Mouse (Mus musculus) liver, embryonic 13.5 days (tissue): ENCODE results near the gene Apool. TPM values are rescaled to one million over a fixed set of nuclear protein-coding genes. Genes with fewer than 3 reads are reported as not detected.

Experiments used
- ATAC-seq: fragments of 200-750 bp; cut with Nextera tagmentation; 2 replicates; pipeline ENCODE4 v1.8.0; 2017; ENCODE audit warnings: low read depth, mild to moderate bottlenecking, moderate number of reproducible peaks, moderate library complexity
- DNase-seq: peaks from one replicate; pipeline ENCODE4 v3.0.0; 2022
- H3K27ac ChIP-seq: fragments of 300-500 bp; sonication (generic); 2 replicates; pipeline ENCODE4 v1.5.1; 2015; ENCODE audit warnings: moderate library complexity, mild to moderate bottlenecking, inconsistent platforms
- H3K27me3 ChIP-seq: fragments of 300-500 bp; sonication (generic); 2 replicates; pipeline ENCODE4 v1.6.1; 2015; ENCODE audit warnings: mild to moderate bottlenecking, inconsistent platforms
- H3K36me3 ChIP-seq: fragments of 300-500 bp; sonication (generic); 2 replicates; pipeline ENCODE4 v1.6.1; 2015; ENCODE audit warnings: mild to moderate bottlenecking, inconsistent platforms
- H3K4me1 ChIP-seq: fragments of 300-500 bp; sonication (generic); replicated peaks from 2 replicates; pipeline ENCODE4 v1.6.1; 2015; ENCODE audit warnings: inconsistent platforms
- H3K4me2 ChIP-seq: fragments of 300-500 bp; sonication (generic); 2 replicates; pipeline ENCODE4 v1.6.1; 2015; ENCODE audit warnings: inconsistent platforms, mild to moderate bottlenecking, moderate library complexity
- H3K4me3 ChIP-seq: fragments of 300-500 bp; sonication (generic); replicated peaks from 2 replicates; pipeline ENCODE4 v1.5.1; 2015; ENCODE audit warnings: mild to moderate bottlenecking, inconsistent platforms
- H3K9ac ChIP-seq: fragments of 300-500 bp; sonication (generic); 2 replicates; pipeline ENCODE4 v1.6.1; 2015; ENCODE audit warnings: mild to moderate bottlenecking, inconsistent platforms
- H3K9me3 ChIP-seq: fragments of 300-500 bp; sonication (generic); replicated peaks from 2 replicates; pipeline ENCODE4 v1.6.1; 2016; ENCODE audit warnings: inconsistent platforms
- WGBS: fragments of 180-500 bp; shearing (Covaris S2); methylation state at CpG from one replicate; pipeline ENCODE4 v1.1.7; 2015; ENCODE audit not compliant: insufficient replicate concordance; 5-methylcytosine and 5-hydroxymethylcytosine counted together
- polyA plus RNA-seq: library from polyadenylated mRNA; unstranded; fragments of >200 nt; fragmentation: Nextera tagmentation; extraction: Ambion mirVana; gene quantifications from 2 replicates; pipeline ENCODE4 v1.2.1, GENCODE M21; 2015

Apool gene
- polyA plus RNA-seq, 1 experiment from 2014 or later: 25.6 TPM

DNA sequence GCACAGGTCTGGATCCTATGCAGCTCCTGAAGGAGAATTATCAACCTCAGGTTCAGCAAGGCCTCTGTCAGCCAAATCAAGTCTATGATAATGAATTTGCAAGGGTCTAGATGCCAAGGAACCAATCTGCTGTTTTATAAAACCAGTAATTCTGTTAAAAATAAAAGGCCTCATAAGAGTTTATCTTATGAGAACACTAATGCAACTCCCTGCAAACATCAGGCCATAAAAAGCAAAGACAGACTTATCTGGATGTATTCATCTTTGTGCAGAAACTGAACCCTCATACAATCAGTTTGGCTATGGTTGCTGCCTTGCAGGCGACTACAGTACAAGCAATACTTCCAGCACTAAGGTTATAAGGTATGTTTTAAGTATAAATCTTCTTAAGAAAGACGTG, 101.2 kb downstream of the Apool start:
- Histone ChIP-seq H3K27ac (no peak overlapping the region), H3K4me2 (no peak overlapping the region), H3K36me3 (no peaks in the 10 kb centered on the region), H3K4me3 (no peak overlapping the region), H3K27me3 (no peaks in the 10 kb centered on the region), H3K9ac (no peak overlapping the region), H3K9me3 (no peaks in the 10 kb centered on the region), H3K4me1 (no peaks in the 10 kb centered on the region)
- ATAC-seq (no peak), DNase-seq (no peak)
- WGBS: 50% methylated on average over 2 of the region's 2 CpGs

Other genes starting within 250 kb of the Apool start
- not detected in 2 replicates for gene 4933403O08Rik, start 72.3 kb upstream of the Apool start, polyA plus RNA-seq
- not detected in 2 replicates for gene Satl1, start 95.4 kb downstream of the Apool start, polyA plus RNA-seq
- not detected in 2 replicates for gene 2010106E10Rik, start 183.9 kb downstream of the Apool start, polyA plus RNA-seq